Mouse (Mus musculus): ENCODE measurements around the gene Dnajb13. TPM values are rescaled to one million over a fixed set of nuclear protein-coding genes. Genes with fewer than 3 reads are reported as not detected.
"Not testable (repeated sequence)": the region's sequence is repeated elsewhere in the genome, so short reads cannot be mapped to it uniquely, and the experiment has no call there.

Gene Dnajb13
- total and polyA plus RNA-seq, 2 experiments from 2014 or later = 3.4 to 7.0 TPM

- WGBS = 4% methylated on average over 36 of the region's 36 CpGs
- Histone ChIP-seq H3K9me3 (ENCODE audit: low read length) (no peaks in the 10 kb centered on the region), H3K4me2 (ENCODE audit: low read depth) (peak overlapping the region; percentile 61), H3K9ac (peak overlapping the region; percentile 37; the same call in 1 of the 2 replicates), H3K4me1 (ENCODE audit: insufficient read depth) (peaks cover 20% of the 10 kb centered on the region), H3K36me3 (ENCODE audit: insufficient read depth) (no peaks in the 10 kb centered on the region), H3K27me3 (ENCODE audit: insufficient read depth, low read length) (no peaks in the 10 kb centered on the region), H3K4me3 (ENCODE audit: low read depth, low read length) (peak overlapping the region; percentile 37), H3K27ac (ENCODE audit: low read depth, low read length) (no peak overlapping the region)
- DNase-seq (peak; percentile 16), ATAC-seq (no peak)
- TF ChIP-seq CTCF (IDR thresholded peaks at IDR 0.05; ENCODE audit: low read depth) = no peak
These were observed 22.2 kb downstream of the Dnajb13 start for GRCm38 (mm10) chr7:100492391-100493116.

DNA sequence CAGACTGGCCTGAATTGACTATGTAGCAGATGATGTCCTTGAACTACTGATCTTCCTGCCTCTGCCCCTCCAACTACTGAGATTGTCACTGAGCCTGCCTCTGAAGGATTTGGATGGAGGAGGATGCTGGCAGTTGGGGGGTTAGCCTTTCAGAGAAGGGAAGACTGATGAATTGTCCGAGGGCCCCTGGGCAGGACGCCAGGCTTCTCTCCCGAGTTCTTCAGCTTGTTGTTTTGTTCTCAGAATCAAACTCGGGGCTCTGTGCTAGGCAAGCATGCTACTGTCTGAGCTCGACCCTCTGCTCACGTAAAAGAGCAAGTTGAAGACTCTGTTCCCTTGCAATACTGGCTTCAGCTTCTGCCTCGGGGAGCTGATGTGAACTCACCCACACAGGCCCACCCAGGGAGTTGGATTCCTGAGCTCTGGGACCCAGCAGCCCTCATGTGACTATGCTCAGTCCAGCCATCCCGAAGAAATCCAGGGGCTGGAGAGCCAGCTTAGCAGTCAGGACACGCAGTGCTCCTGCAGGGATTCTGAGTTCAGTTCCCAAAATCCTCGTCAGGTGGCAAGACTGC is 26.2 kb downstream of the Dnajb13 start:
- TF ChIP-seq CTCF (IDR thresholded peaks at IDR 0.05; ENCODE audit: low read depth) = no peak
- no peaks in the 10 kb centered on the region for H3K9me3 ChIP-seq (ENCODE audit: low read length)
- H3K27ac ChIP-seq (ENCODE audit: low read depth, low read length) = no peak overlapping the region; the same call in 1 of the 2 replicates
- WGBS = 12% methylated on average over 10 of the region's 10 CpGs
- no peak overlapping the region for H3K4me3 ChIP-seq (ENCODE audit: low read depth, low read length)
- no peaks in the 10 kb centered on the region for H3K36me3 ChIP-seq (ENCODE audit: insufficient read depth)
- no peak overlapping the region for H3K9ac ChIP-seq
- DNase-seq = peak; percentile 40
- peak; percentile 77 for ATAC-seq
- H3K4me2 ChIP-seq (ENCODE audit: low read depth) = no peak overlapping the region
- H3K4me1 ChIP-seq (ENCODE audit: insufficient read depth) = peaks cover 11% of the 10 kb centered on the region
- H3K27me3 ChIP-seq (ENCODE audit: insufficient read depth, low read length) = no peaks in the 10 kb centered on the region

- H3K9me3 ChIP-seq (ENCODE audit: low read length) = no peaks in the 10 kb centered on the region
- WGBS = 70% methylated on average over 2 of the region's 2 CpGs
- no peak overlapping the region for H3K4me3 ChIP-seq (ENCODE audit: low read depth, low read length)
- H3K9ac ChIP-seq = no peak overlapping the region
- no peak for DNase-seq
- H3K36me3 ChIP-seq (ENCODE audit: insufficient read depth) = no peaks in the 10 kb centered on the region
- TF ChIP-seq CTCF (IDR thresholded peaks at IDR 0.05; ENCODE audit: low read depth) = no peak
- H3K4me1 ChIP-seq (ENCODE audit: insufficient read depth) = no peaks in the 10 kb centered on the region
- H3K27me3 ChIP-seq (ENCODE audit: insufficient read depth, low read length) = no peaks in the 10 kb centered on the region
- no peak for ATAC-seq
- H3K27ac ChIP-seq (ENCODE audit: low read depth, low read length) = no peak overlapping the region
- H3K4me2 ChIP-seq (ENCODE audit: low read depth) = no peak overlapping the region
These were observed 27.5 kb downstream of the Dnajb13 start for GRCm38 (mm10) chr7:100487301-100487700.

DNA sequence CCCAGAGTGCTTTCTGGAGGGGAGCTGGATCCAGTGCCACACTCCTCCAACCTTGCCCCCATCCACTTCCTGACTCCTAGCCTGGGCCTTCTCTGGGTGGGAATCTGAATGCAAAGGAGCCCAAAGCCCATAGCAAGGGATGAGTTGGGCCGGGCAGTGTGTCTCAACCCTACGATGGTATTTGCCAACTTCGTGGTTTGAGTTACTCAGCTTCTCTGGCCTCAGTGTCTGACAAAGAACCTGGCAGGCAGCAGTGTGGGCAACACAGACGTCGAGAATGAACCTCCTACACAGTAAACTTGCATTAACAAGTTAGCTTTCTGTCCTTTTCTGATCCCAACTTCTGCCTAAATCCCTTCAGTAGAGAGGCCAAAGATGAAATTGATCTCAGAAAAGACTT is 30.3 kb downstream of the Dnajb13 start:
- Histone ChIP-seq H3K4me2 (ENCODE audit: low read depth) (no peak overlapping the region), H3K27me3 (ENCODE audit: insufficient read depth, low read length) (no peaks in the 10 kb centered on the region), H3K4me1 (ENCODE audit: insufficient read depth) (no peaks in the 10 kb centered on the region), H3K36me3 (ENCODE audit: insufficient read depth) (no peaks in the 10 kb centered on the region), H3K27ac (ENCODE audit: low read depth, low read length) (no peak overlapping the region), H3K4me3 (ENCODE audit: low read depth, low read length) (no peak overlapping the region), H3K9ac (no peak overlapping the region), H3K9me3 (ENCODE audit: low read length) (no peaks in the 10 kb centered on the region)
- 84% methylated on average over 5 of the region's 5 CpGs for WGBS
- DNase-seq (no peak), ATAC-seq (no peak)
- TF ChIP-seq CTCF (IDR thresholded peaks at IDR 0.05; ENCODE audit: low read depth) = no peak

DNA sequence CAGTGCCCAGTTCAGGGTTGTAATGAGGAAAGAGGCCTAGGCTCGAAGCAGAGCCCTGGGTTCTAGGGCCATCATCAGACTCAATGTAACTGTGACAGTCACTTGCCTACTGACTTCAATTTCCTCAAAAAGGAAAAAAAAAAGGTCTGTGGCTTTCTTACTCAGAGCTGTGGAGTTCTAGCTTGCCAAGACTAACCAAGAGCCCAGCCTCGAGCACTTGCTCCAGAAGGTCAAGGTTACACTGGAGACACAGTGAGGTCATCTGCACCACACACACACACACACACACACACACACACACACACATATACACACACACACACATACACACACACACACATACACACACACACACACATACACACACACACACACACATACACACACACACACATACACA is 32.7 kb downstream of the Dnajb13 start:
- H3K9ac ChIP-seq; ATAC-seq; H3K27ac ChIP-seq (ENCODE audit: low read depth, low read length); H3K9me3 ChIP-seq (ENCODE audit: low read length); DNase-seq; H3K36me3 ChIP-seq (ENCODE audit: insufficient read depth); H3K4me2 ChIP-seq (ENCODE audit: low read depth); H3K27me3 ChIP-seq (ENCODE audit: insufficient read depth, low read length); H3K4me1 ChIP-seq (ENCODE audit: insufficient read depth); H3K4me3 ChIP-seq (ENCODE audit: low read depth, low read length): not testable (repeated sequence)
- WGBS = 85% methylated on average over 2 of the region's 2 CpGs

DNA sequence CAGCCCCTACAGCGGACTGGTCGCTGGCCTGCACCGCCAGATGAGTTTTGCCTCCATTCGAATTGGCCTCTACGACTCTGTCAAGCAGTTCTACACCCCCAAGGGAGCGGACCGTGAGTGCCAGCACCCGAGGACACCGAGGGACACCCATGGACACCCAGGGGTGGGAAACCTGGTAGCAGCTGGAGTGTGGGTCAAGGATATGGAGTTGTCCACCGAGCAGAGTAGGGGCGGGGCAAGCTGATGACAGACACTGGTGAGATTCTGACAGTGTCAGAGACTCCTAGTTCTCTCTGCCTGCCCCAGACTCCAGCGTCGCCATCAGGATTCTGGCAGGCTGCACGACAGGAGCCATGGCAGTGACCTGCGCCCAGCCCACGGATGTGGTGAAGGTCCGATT is 34.6 kb downstream of the Dnajb13 start:
- Histone ChIP-seq H3K36me3 (ENCODE audit: insufficient read depth) (no peaks in the 10 kb centered on the region), H3K4me1 (ENCODE audit: insufficient read depth) (no peaks in the 10 kb centered on the region), H3K4me3 (ENCODE audit: low read depth, low read length) (no peak overlapping the region), H3K27me3 (ENCODE audit: insufficient read depth, low read length) (no peaks in the 10 kb centered on the region), H3K27ac (ENCODE audit: low read depth, low read length) (no peak overlapping the region), H3K9me3 (ENCODE audit: low read length) (no peaks in the 10 kb centered on the region), H3K9ac (no peak overlapping the region), H3K4me2 (ENCODE audit: low read depth) (no peak overlapping the region)
- TF ChIP-seq CTCF (IDR thresholded peaks at IDR 0.05; ENCODE audit: low read depth) = no peak
- ATAC-seq (no peak), DNase-seq (no peak)
- WGBS = 90% methylated on average over 17 of the region's 17 CpGs

DNA sequence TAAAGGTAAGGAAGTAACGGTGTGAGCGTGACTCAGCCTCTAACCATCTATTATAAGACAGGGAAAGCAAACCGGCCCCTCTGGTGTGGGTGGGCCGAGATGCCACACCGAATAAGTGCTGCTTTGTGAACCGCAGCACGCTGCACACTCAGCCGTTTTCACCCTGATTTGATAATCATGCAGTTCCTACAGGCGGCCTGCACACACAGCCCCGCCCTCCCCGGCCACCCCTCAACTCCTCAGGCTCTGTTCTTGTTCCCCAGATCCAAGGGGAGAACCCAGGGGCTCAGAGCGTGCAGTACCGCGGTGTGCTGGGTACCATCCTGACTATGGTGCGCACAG is 35.0 kb downstream of the Dnajb13 start:
- ATAC-seq (no peak), DNase-seq (no peak)
- Histone ChIP-seq H3K27ac (ENCODE audit: low read depth, low read length) (no peak overlapping the region), H3K4me3 (ENCODE audit: low read depth, low read length) (no peak overlapping the region), H3K4me1 (ENCODE audit: insufficient read depth) (no peaks in the 10 kb centered on the region), H3K36me3 (ENCODE audit: insufficient read depth) (no peaks in the 10 kb centered on the region), H3K27me3 (ENCODE audit: insufficient read depth, low read length) (no peaks in the 10 kb centered on the region), H3K9ac (no peak overlapping the region), H3K4me2 (ENCODE audit: low read depth) (no peak overlapping the region), H3K9me3 (ENCODE audit: low read length) (no peaks in the 10 kb centered on the region)
- no peak for TF ChIP-seq CTCF (IDR thresholded peaks at IDR 0.05; ENCODE audit: low read depth)
- 81% methylated on average over 15 of the region's 15 CpGs for WGBS

Measured in forebrain, postnatal 0 days (tissue).